ENCODE assay signal across 24 mouse cellular contexts in genomic region chr15:26688472-26689104, GRCm38 (mm10).
A peak's percentile ranks its signal among the peaks of the same experiment; 100 is the strongest.
DNase-seq lines count a peak whose midpoint lies in the region; ATAC-seq and TF ChIP-seq lines count a peak whose summit lies in the region.
"Had no signal": no experiment of that assay in that cellular context is flagged by ENCODE, and none has a peak within 500 bp of the region (broad histone marks: within the 10 kb centered on the region; RNA-seq: fewer than 3 reads in every experiment).

No protein-coding gene starts in this region.

- no peak for DNase-seq in midbrain, embryonic 10.5 days (ENCODE audit: low spot score)
- peak; percentile 41 for DNase-seq in brain, embryonic 14.5 days (ENCODE audit: low read depth)
- DNase-seq in hindbrain, postnatal 0 days (ENCODE audit: low spot score) = peak; percentile 18
- no peak for DNase-seq in thymus, adult 2 months
- no peak for DNase-seq in spleen, adult 18-20 months
- no peak for DNase-seq in yolk sac, embryonic 10.5 days (ENCODE audit: low spot score)
- DNase-seq: adrenal gland, postnatal 14 days; cerebellum, adult 2 months; cerebellum, postnatal 10 days; gastrocnemius, adult 2 months; gastrocnemius, postnatal 25 days; heart, postnatal 10 days; heart, postnatal 4 days had no signal

- H3K9ac ChIP-seq in midbrain, embryonic 13.5 days (replicated peaks) = no peak overlapping the region
- peak overlapping the region; percentile 20; the same call in 1 of the 2 replicates for H3K9ac ChIP-seq in hindbrain, embryonic 13.5 days
- H3K9ac ChIP-seq in hindbrain, postnatal 0 days (replicated peaks; ENCODE audit: low read length) = no peak overlapping the region
- H3K9ac ChIP-seq: embryonic facial prominence, embryonic 15.5 days had no signal

- H3K4me2 ChIP-seq in midbrain, embryonic 13.5 days (replicated peaks) = no peak overlapping the region
- no peak overlapping the region for H3K4me2 ChIP-seq in hindbrain, embryonic 13.5 days
- no peak overlapping the region for H3K4me2 ChIP-seq in hindbrain, postnatal 0 days (ENCODE audit: low read depth, low read length)
- H3K4me2 ChIP-seq: embryonic facial prominence, embryonic 15.5 days had no signal

- H3K36me3 ChIP-seq in midbrain, embryonic 13.5 days = no peaks in the 10 kb centered on the region
- no peaks in the 10 kb centered on the region for H3K36me3 ChIP-seq in midbrain, embryonic 10.5 days
- no peaks in the 10 kb centered on the region for H3K36me3 ChIP-seq in hindbrain, embryonic 13.5 days
- no peaks in the 10 kb centered on the region for H3K36me3 ChIP-seq in hindbrain, postnatal 0 days (ENCODE audit: insufficient read depth, low read length)
- no peaks in the 10 kb centered on the region for H3K36me3 ChIP-seq in thymus, adult 2 months (ENCODE audit: control insufficient read depth, insufficient read depth, low read length)
- H3K36me3 ChIP-seq: embryonic facial prominence, embryonic 15.5 days; forebrain, embryonic 10.5 days; heart, embryonic 10.5 days had no signal

- ATAC-seq in midbrain, embryonic 13.5 days = 0 out of 2 replicates have a peak, but pooled peaks have one; percentile 27
- ATAC-seq in hindbrain, embryonic 13.5 days (ENCODE audit: low FRiP score) = peak; percentile 29; the same call in 1 of the 2 replicates
- 0 out of 2 replicates have a peak, but pooled peaks have one; percentile 24 for ATAC-seq in hindbrain, postnatal 0 days
- ATAC-seq: activated CD4-positive, CD25-positive, alpha-beta regulatory T cell, adult 4 months; forebrain, embryonic 14.5 days; inflammation-experienced regulatory T-cells, adult 6 months; Patski had no signal

- TF ChIP-seq POLR2A in brain, embryonic 14.5 days (IDR thresholded peaks at IDR 0.05; ENCODE audit: borderline replicate concordance, extremely low read depth, insufficient read depth, insufficient read length, poor library complexity, severe bottlenecking) = no peak
- no peak for TF ChIP-seq POLR2A in thymus, adult 2 months (IDR thresholded peaks at IDR 0.05; ENCODE audit: control insufficient read depth, extremely low read depth, insufficient read depth, low read length, poor library complexity)

- H3K27me3 ChIP-seq in midbrain, embryonic 13.5 days = no peaks in the 10 kb centered on the region
- no peaks in the 10 kb centered on the region for H3K27me3 ChIP-seq in midbrain, embryonic 10.5 days (ENCODE audit: low read depth, poor library complexity, severe bottlenecking)
- no peaks in the 10 kb centered on the region for H3K27me3 ChIP-seq in hindbrain, embryonic 13.5 days
- H3K27me3 ChIP-seq in hindbrain, postnatal 0 days (ENCODE audit: insufficient read depth, low read length) = no peaks in the 10 kb centered on the region
- H3K27me3 ChIP-seq in thymus, adult 2 months (ENCODE audit: control insufficient read depth, insufficient read depth, low read length) = no peaks in the 10 kb centered on the region
- H3K27me3 ChIP-seq: CH12.LX; embryonic facial prominence, embryonic 15.5 days; Patski had no signal

- peaks cover 16% of the 10 kb centered on the region; the same call in 1 of the 2 replicates for H3K4me1 ChIP-seq in midbrain, embryonic 13.5 days (replicated peaks)
- 0 out of 2 replicates have a peak, but pooled peaks cover 4% of the 10 kb centered on the region for H3K4me1 ChIP-seq in midbrain, embryonic 10.5 days
- H3K4me1 ChIP-seq in hindbrain, embryonic 13.5 days (replicated peaks) = peaks cover 23% of the 10 kb centered on the region
- no peaks in the 10 kb centered on the region for H3K4me1 ChIP-seq in hindbrain, postnatal 0 days (ENCODE audit: insufficient read depth, low read length)
- no peaks in the 10 kb centered on the region for H3K4me1 ChIP-seq in thymus, adult 2 months (replicated peaks; ENCODE audit: control insufficient read depth, insufficient read depth, low read length)

- no peaks in the 10 kb centered on the region for H3K9me3 ChIP-seq in midbrain, embryonic 13.5 days
- H3K9me3 ChIP-seq in midbrain, embryonic 10.5 days (replicated peaks) = no peaks in the 10 kb centered on the region
- no peaks in the 10 kb centered on the region for H3K9me3 ChIP-seq in hindbrain, embryonic 13.5 days
- H3K9me3 ChIP-seq in hindbrain, postnatal 0 days (ENCODE audit: low read length) = no peaks in the 10 kb centered on the region
- H3K9me3 ChIP-seq: embryonic facial prominence, embryonic 15.5 days; forebrain, embryonic 10.5 days; heart, embryonic 10.5 days had no signal

- 61% methylated on average over 10 of the region's 10 CpGs for WGBS in midbrain, embryonic 13.5 days
- WGBS in midbrain, embryonic 10.5 days = 82% methylated on average over 10 of the region's 10 CpGs
- whole genome bisulfite sequencing in hindbrain, embryonic 13.5 days = 45% methylated on average over 10 of the region's 10 CpGs
- WGBS in hindbrain, postnatal 0 days = 55% methylated on average over 10 of the region's 10 CpGs
- WGBS in thymus, adult 2 months = 91% methylated on average over 10 of the region's 10 CpGs

- 0 out of 2 replicates have a peak overlapping the region, but pooled peaks have one; percentile 4 for H3K27ac ChIP-seq in midbrain, embryonic 13.5 days
- H3K27ac ChIP-seq in midbrain, embryonic 10.5 days (replicated peaks) = no peak overlapping the region
- H3K27ac ChIP-seq in hindbrain, embryonic 13.5 days = peak overlapping the region; percentile 70
- no peak overlapping the region for H3K27ac ChIP-seq in hindbrain, postnatal 0 days
- H3K27ac ChIP-seq in thymus, adult 2 months (ENCODE audit: control insufficient read depth, insufficient read depth, low read length) = no peak overlapping the region
- H3K27ac ChIP-seq: embryonic facial prominence, embryonic 15.5 days; forebrain, embryonic 10.5 days; gastrocnemius, adult 2 months; heart, embryonic 10.5 days had no signal

- H3K4me3 ChIP-seq in midbrain, embryonic 13.5 days (replicated peaks) = no peak overlapping the region
- no peak overlapping the region for H3K4me3 ChIP-seq in midbrain, embryonic 10.5 days
- no peak overlapping the region for H3K4me3 ChIP-seq in hindbrain, embryonic 13.5 days
- no peak overlapping the region for H3K4me3 ChIP-seq in hindbrain, postnatal 0 days (ENCODE audit: low read length)
- H3K4me3 ChIP-seq in thymus, adult 2 months (ENCODE audit: control insufficient read depth, insufficient read depth, low read length) = no peak overlapping the region
- H3K4me3 ChIP-seq: embryonic facial prominence, embryonic 15.5 days; erythroblast, embryonic 14.5 days; forebrain, embryonic 10.5 days; gastrocnemius, adult 2 months; heart, embryonic 10.5 days had no signal

- no peak for TF ChIP-seq CTCF in brain, embryonic 14.5 days (IDR thresholded peaks at IDR 0.05; ENCODE audit: borderline replicate concordance, extremely low read depth, insufficient read depth, insufficient read length)
- TF ChIP-seq CTCF in hindbrain, postnatal 0 days (IDR thresholded peaks at IDR 0.05; ENCODE audit: low read depth) = no peak
- no peak for TF ChIP-seq CTCF in thymus, adult 2 months (IDR thresholded peaks at IDR 0.05; ENCODE audit: borderline replicate concordance, control insufficient read depth, extremely low read depth, insufficient read depth, low read length, poor library complexity)

Comparison
In these comparisons a context has a peak if more than half of its experiments do, and no peak if none do; other contexts are left out.
1. H3K27ac ChIP-seq: peak in midbrain, embryonic 13.5 days (single experiment) and hindbrain, embryonic 13.5 days (single experiment); none in midbrain, embryonic 10.5 days (single experiment), hindbrain, postnatal 0 days (single experiment) and thymus, adult 2 months (single experiment).
2. DNase-seq: peak in brain, embryonic 14.5 days (single experiment) and hindbrain, postnatal 0 days (single experiment); none in midbrain, embryonic 10.5 days (single experiment), thymus, adult 2 months (single experiment), spleen, adult 18-20 months (0 of 2) and yolk sac, embryonic 10.5 days (single experiment).
3. Peak in every context shown above with its lines, with median percentiles within 50 percentile points of each other: ATAC-seq.